Mouse (Mus musculus): ENCODE measurements around the gene Mrgbp.

GRCm38 (mm10) chr2:180604781-180605180 is 23.7 kb downstream of the Mrgbp start:
- TF ChIP-seq CTCF (IDR thresholded peaks at IDR 0.05; ENCODE audit: borderline replicate concordance, insufficient read depth, low read length) (no peak), POLR2A (IDR thresholded peaks at IDR 0.05; ENCODE audit: low read depth, low read length) (no peak)

All from embryonic fibroblast, embryonic 13.5 days (primary cell).